Mouse (Mus musculus) neural tube, embryonic 12.5 days (tissue): ENCODE data around the gene Cadm4. TPM values are rescaled to one million over a fixed set of nuclear protein-coding genes. Genes with fewer than 3 reads are reported as not detected.

Experiments used
- ATAC-seq: fragments of 200-750 bp; cut with Nextera tagmentation; 2 replicates; pipeline ENCODE4 v1.8.0; 2017; ENCODE audit warnings: low read depth, mild to moderate bottlenecking, moderate TSS enrichment, moderate library complexity; ENCODE audit not compliant: low FRiP score
- H3K27ac ChIP-seq: fragments of 300-500 bp; sonication (generic); 2 replicates; pipeline ENCODE4 v1.5.1; 2016
- H3K27me3 ChIP-seq: fragments of 300-500 bp; sonication (generic); replicated peaks from 2 replicates; pipeline ENCODE4 v1.6.1; 2016; ENCODE audit warnings: mild to moderate bottlenecking
- H3K36me3 ChIP-seq: fragments of 300-500 bp; sonication (generic); 2 replicates; pipeline ENCODE4 v1.6.1; 2016; ENCODE audit warnings: mild to moderate bottlenecking
- H3K4me1 ChIP-seq: fragments of 300-500 bp; sonication (generic); 2 replicates; pipeline ENCODE4 v1.6.1; 2016
- H3K4me2 ChIP-seq: fragments of 300-500 bp; sonication (generic); replicated peaks from 2 replicates; pipeline ENCODE4 v1.6.1; 2016; ENCODE audit warnings: mild to moderate bottlenecking
- H3K4me3 ChIP-seq: fragments of 300-500 bp; sonication (generic); 2 replicates; pipeline ENCODE4 v1.5.1; 2016
- H3K9ac ChIP-seq: fragments of 300-500 bp; sonication (generic); 2 replicates; pipeline ENCODE4 v1.6.1; 2016; ENCODE audit warnings: mild to moderate bottlenecking
- H3K9me3 ChIP-seq: fragments of 300-500 bp; sonication (generic); 2 replicates; pipeline ENCODE4 v1.6.1; 2016; ENCODE audit warnings: mild to moderate bottlenecking
- WGBS: fragments of 180-500 bp; shearing (Covaris S2); methylation state at CpG from one replicate; pipeline ENCODE4 v1.1.7; 2016; 5-methylcytosine and 5-hydroxymethylcytosine counted together
- polyA plus RNA-seq: library from polyadenylated mRNA; unstranded; fragments of >200 nt; fragmentation: Nextera tagmentation; extraction: Ambion mirVana; gene quantifications from 2 replicates; pipeline ENCODE4 v1.2.1, GENCODE M21; 2016

Cadm4 gene
- polyA plus RNA-seq, 1 experiment from 2014 or later, result 42.8 TPM

DNA sequence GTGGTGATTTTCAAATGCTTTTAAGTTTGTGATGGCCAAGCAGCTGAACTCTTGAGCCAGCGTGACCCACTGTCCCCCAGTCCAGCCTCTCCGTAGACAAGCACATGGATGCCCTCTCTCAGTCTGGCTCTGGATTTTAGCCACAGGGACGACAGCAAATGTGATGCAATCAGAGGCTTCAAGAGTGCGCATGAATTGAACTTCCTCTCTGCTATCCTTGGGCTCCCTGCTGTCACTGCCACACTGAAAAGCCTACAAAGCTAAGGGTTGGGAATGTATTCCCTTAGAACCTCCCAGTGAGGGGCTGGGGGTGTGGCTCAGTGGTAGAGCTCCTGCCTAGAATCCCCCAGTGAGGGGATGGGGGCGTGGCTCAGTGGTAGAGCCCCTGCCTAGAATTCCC, 56.9 kb downstream of the Cadm4 start:
- no peak overlapping the region for H3K4me3 ChIP-seq
- H3K4me1 ChIP-seq, result peaks cover 13% of the 10 kb centered on the region
- H3K4me2 ChIP-seq, result no peak overlapping the region
- H3K36me3 ChIP-seq, result peaks cover 27% of the 10 kb centered on the region
- H3K27me3 ChIP-seq, result peaks cover 6% of the 10 kb centered on the region
- no peak overlapping the region for H3K9ac ChIP-seq
- ATAC-seq, result no peak
- WGBS, result 76% methylated on average over 5 of the region's 5 CpGs
- H3K9me3 ChIP-seq, result no peaks in the 10 kb centered on the region
- H3K27ac ChIP-seq, result no peak overlapping the region

DNA sequence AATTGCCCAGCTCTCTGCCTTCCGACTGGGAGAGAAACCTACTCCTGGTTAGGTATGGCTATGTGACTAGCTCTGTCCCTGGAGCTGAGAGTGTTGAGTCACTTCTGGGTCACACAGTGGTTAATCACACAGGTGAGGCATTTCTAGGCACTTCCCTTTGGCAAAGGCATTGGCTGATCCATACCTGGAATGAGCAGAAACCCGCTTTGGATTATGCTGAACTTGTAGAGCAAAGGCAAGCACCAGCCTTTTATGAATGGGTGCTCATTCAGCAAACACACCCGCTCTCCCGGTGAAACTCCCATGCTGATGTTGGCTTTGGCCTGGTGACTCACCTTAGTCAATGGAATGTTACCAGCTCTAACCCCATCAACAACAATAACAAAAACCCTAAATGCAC, 57.9 kb downstream of the Cadm4 start:
- no peak for ATAC-seq
- H3K9ac ChIP-seq, result no peak overlapping the region
- no peak overlapping the region for H3K4me2 ChIP-seq
- no peak overlapping the region for H3K4me3 ChIP-seq
- no peaks in the 10 kb centered on the region for H3K27me3 ChIP-seq
- peaks cover 18% of the 10 kb centered on the region for H3K36me3 ChIP-seq
- 95% methylated on average over 4 of the region's 4 CpGs for WGBS
- H3K4me1 ChIP-seq, result peaks cover 7% of the 10 kb centered on the region; the same call in 1 of the 2 replicates
- no peak overlapping the region for H3K27ac ChIP-seq
- H3K9me3 ChIP-seq, result no peaks in the 10 kb centered on the region

DNA sequence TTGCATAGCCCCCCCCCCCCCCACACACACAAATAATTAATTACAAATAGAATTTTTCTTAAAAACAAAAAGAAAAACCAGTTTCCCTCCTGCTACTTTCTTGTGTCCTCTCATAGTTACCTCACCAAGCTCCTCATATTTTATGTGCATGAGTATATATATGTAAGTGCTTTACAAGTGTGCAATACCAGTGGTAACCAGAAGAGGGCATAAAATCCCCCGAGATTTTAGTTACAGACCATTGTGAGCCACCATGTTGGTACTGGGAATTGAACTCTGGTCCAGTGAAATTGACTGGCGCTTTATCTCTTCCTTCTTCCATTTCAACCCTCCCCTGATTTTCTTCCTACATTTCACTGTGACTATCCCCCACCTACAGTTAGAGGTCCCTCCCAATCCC, 62.7 kb downstream of the Cadm4 start:
- Histone ChIP-seq H3K27ac (no peak overlapping the region), H3K4me1 (peaks cover 17% of the 10 kb centered on the region), H3K9ac (no peak overlapping the region), H3K4me2 (no peak overlapping the region), H3K4me3 (no peak overlapping the region), H3K27me3 (no peaks in the 10 kb centered on the region), H3K36me3 (peaks cover 9% of the 10 kb centered on the region), H3K9me3 (no peaks in the 10 kb centered on the region)
- ATAC-seq, result no peak
- 89% methylated on average over 2 of the region's 2 CpGs for WGBS

DNA sequence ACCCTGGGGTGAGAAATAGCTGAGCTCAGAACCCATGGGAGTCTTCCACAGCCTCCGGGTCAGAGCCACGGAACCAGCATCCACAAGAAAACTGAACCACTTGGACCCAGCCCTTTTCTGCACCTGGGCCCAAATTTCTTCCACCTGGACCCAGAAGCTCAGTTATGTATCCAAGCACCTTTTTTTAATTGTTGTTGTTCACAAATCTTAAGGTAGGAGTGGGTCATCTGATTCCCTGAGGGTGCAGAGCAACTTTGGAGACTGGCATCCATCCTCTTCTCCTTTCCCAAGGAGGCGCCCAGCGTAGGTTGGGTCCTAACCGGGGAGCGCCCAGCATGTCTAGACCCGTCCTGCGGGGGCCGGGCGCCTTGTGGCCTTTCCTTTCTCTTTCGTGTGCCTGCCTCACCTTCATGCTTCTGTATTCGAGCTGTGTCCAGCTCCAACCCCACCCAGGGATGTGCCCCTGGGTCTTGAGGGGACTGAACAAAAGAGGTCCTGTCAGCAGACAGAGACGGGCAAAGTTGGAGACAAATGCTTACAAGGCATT, 64.3 kb downstream of the Cadm4 start, which contains the start of the genes Pinlyp and Xrcc1:
Gene Pinlyp, minus strand, starts transcription at position 51 of the 547 bp plus-strand sequence.
Gene Xrcc1, plus strand, starts transcription at position 222 of the 547 bp plus-strand sequence.
- Histone ChIP-seq H3K27ac (no peak within 1 kb of the TSS), H3K4me2 (peak within 1 kb of the TSS; percentile 81), H3K4me1 (peaks cover 17% of the 10 kb centered on the region), H3K9ac (peak within 1 kb of the TSS; percentile 74), H3K36me3 (peaks cover 14% of the 10 kb centered on the region), H3K27me3 (no peaks in the 10 kb centered on the region), H3K9me3 (no peaks in the 10 kb centered on the region), H3K4me3 (peak within 1 kb of the TSS; percentile 76)
- ATAC-seq, result 0 out of 2 replicates have a peak, but pooled peaks have one; percentile 12
- WGBS, result 34% methylated on average over 13 of the region's 13 CpGs

DNA sequence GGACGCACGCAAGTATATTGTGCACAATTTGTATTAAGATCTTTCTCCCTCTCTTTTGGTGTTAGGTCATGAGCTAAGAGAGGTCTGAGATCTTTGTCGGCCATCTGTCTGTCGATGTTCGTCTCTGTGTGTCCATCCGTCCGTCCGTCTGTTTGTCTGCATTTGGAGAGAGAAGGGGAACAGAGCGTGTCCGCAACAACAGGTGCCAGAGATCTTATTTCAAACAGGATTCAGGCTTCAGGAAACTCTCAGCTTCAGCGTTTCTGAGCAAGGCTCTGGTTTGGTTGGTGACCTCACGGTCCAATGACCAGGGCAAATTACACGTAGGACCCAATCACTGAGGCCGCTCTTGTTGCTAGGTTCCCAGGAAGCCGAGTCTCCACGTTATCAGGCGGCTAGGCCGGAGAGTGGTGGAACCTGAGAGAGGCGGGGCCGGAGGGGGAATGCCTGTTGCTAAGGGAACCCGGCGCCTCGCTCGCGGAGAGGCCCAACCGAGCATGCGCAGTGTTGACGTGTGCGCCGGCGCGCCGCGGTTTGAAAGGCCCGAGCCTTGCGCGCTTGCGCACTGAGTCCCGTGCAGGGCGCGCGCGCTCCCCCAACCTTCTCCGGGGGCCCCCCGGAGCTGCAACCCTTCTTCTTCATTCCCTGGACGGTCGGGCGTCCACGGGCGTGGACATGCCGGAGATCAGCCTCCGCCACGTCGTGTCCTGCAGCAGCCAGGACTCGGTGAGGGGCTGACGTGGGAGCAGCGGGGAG, 65.0 kb downstream of the Cadm4 start:
- peak overlapping the region; percentile 76 for H3K4me3 ChIP-seq
- peak overlapping the region; percentile 81 for H3K4me2 ChIP-seq
- no peaks in the 10 kb centered on the region for H3K27me3 ChIP-seq
- peaks cover 16% of the 10 kb centered on the region for H3K36me3 ChIP-seq
- peaks cover 17% of the 10 kb centered on the region for H3K4me1 ChIP-seq
- peak; percentile 96 for ATAC-seq
- no peaks in the 10 kb centered on the region for H3K9me3 ChIP-seq
- H3K9ac ChIP-seq, result peak overlapping the region; percentile 74
- no peak overlapping the region for H3K27ac ChIP-seq
- WGBS, result under 1% methylated on average over 57 of the region's 57 CpGs

DNA sequence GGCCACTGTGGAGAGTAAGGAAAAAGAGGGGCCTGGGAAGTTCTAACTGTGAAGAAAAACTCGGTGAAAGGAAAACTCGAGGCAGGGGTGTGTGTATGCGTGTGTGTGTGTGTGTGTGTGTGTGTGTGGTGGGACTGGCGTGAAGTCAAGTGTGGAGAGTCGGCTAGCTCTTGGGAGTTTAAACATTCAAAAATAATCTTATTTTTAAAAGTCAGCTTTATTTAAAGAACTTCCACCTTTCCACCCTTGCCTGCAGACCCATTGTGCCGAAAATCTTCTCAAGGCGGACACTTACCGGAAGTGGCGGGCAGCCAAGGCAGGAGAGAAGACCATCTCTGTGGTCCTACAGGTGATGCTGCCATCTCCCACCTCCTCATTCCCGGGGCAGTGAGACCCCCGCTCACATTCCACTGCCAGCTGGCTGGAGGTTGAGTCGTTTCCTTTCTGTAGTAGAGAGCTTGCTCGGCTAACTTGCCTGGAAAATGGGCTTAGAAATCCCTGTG, 65.8 kb downstream of the Cadm4 start:
- no peak overlapping the region for H3K27ac ChIP-seq
- ATAC-seq, result peak; percentile 23
- H3K27me3 ChIP-seq, result no peaks in the 10 kb centered on the region
- 34% methylated on average over 13 of the region's 13 CpGs for WGBS
- peaks cover 24% of the 10 kb centered on the region for H3K36me3 ChIP-seq
- H3K4me3 ChIP-seq, result peak overlapping the region; percentile 76
- no peaks in the 10 kb centered on the region for H3K9me3 ChIP-seq
- peaks cover 17% of the 10 kb centered on the region for H3K4me1 ChIP-seq
- H3K4me2 ChIP-seq, result peak overlapping the region; percentile 81
- H3K9ac ChIP-seq, result peak overlapping the region; percentile 74

DNA sequence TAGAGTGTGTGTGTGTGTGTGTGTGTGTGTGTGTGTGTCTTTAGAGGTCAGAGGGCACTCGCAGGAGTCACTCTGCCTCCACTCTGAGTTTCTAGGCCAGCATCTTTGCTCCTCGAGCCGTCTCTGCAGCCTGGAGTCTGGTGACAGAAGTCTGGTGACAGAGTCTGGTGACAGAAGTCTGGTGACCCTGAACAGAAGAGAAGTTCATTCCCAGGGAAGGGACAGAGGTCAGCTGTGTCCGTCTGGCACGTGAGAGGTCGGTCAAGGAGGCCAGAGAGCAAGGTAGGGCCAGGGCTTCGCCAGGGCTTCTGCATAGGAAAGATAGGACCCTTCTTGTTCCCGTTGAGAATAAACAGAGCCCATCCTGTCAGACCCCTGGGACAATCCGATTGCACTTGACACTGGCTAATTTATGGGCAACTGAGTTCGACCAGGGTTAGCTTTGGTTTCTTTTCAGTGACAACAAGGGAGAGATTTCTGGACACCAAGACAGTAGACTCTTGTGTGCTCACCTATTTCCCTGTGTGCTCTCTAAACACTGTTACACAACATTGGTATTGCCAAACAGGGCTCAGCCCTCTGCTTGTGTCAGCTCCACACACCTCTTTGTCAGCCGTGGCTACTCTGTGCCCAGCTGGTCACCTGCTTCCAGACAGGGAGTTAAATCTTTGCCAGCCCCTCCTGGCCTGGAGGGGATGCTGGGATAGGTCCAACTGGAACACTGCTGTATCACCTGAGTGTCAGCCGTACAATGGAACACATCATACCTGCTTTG, 70.3 kb downstream of the Cadm4 start:
- 86% methylated on average over 12 of the region's 12 CpGs for WGBS
- no peak overlapping the region for H3K4me3 ChIP-seq
- H3K27me3 ChIP-seq, result no peaks in the 10 kb centered on the region
- no peak overlapping the region for H3K27ac ChIP-seq
- H3K36me3 ChIP-seq, result peaks cover 50% of the 10 kb centered on the region
- H3K9me3 ChIP-seq, result no peaks in the 10 kb centered on the region
- no peak overlapping the region for H3K4me2 ChIP-seq
- H3K9ac ChIP-seq, result no peak overlapping the region
- H3K4me1 ChIP-seq, result peaks cover 10% of the 10 kb centered on the region
- ATAC-seq, result no peak

Other genes with a start within 250 kb of the Cadm4 start
- 4.3 and 4.4 TPM in 2 replicates for gene Zfp109, start 244.5 kb upstream of the Cadm4 start, polyA plus RNA-seq
- gene Zfp108, start 227.2 kb upstream of the Cadm4 start, polyA plus RNA-seq, result 3.3 and 3.7 TPM in 2 replicates
- gene Zfp93, start 211.6 kb upstream of the Cadm4 start, polyA plus RNA-seq, result 7.1 and 7.2 TPM in 2 replicates
- 41.3 and 43.7 TPM in 2 replicates for gene Zfp61, start 180.8 kb upstream of the Cadm4 start, polyA plus RNA-seq
- gene Zfp94, start 165.4 kb upstream of the Cadm4 start, polyA plus RNA-seq, result 16.3 and 18.4 TPM in 2 replicates
- gene Tescl, start 148.1 kb upstream of the Cadm4 start, polyA plus RNA-seq, result not detected in 2 replicates
- not detected in 2 replicates for gene Lypd5, start 132.8 kb upstream of the Cadm4 start, polyA plus RNA-seq
- gene Kcnn4, start 111.8 kb upstream of the Cadm4 start, polyA plus RNA-seq, result 1.7 and 2.3 TPM in 2 replicates
- 29.7 and 30.6 TPM in 2 replicates for gene Smg9, start 82.4 kb upstream of the Cadm4 start, polyA plus RNA-seq
- not detected in 2 replicates for gene Irgc1, start 29.7 kb upstream of the Cadm4 start, polyA plus RNA-seq
- gene Plaur, start 19.5 kb upstream of the Cadm4 start, polyA plus RNA-seq, result 1.7 and 2.0 TPM in 2 replicates
- gene Zfp428, start 25.0 kb downstream of the Cadm4 start, polyA plus RNA-seq, result 172 and 176 TPM in 2 replicates
- gene AC161166.1, start 30.4 kb downstream of the Cadm4 start, polyA plus RNA-seq, result 1.2 and 1.5 TPM in 2 replicates
- gene Irgq, start 48.7 kb downstream of the Cadm4 start, polyA plus RNA-seq, result 27.5 and 30.7 TPM in 2 replicates
- not detected in 2 replicates for gene Pinlyp, start 64.1 kb downstream of the Cadm4 start, polyA plus RNA-seq
- gene Xrcc1, start 64.3 kb downstream of the Cadm4 start, polyA plus RNA-seq, result 83.4 and 89.8 TPM in 2 replicates
- 17.2 and 18.7 TPM in 2 replicates for gene Ethe1, start 105.5 kb downstream of the Cadm4 start, polyA plus RNA-seq
- gene Zfp575, start 105.6 kb downstream of the Cadm4 start, polyA plus RNA-seq, result 4.3 and 4.5 TPM in 2 replicates
- gene Phldb3, start 128.7 kb downstream of the Cadm4 start, polyA plus RNA-seq, result not detected in 2 replicates
- gene Lypd3, start 154.5 kb downstream of the Cadm4 start, polyA plus RNA-seq, result 0.43 and 0.87 TPM in 2 replicates
- not detected in 2 replicates for gene Tex101, start 194.7 kb downstream of the Cadm4 start, polyA plus RNA-seq
- gene BC049730, start 227.2 kb downstream of the Cadm4 start, polyA plus RNA-seq, result not detected in 2 replicates
- not detected in 2 replicates for gene Gm4763, start 244.9 kb downstream of the Cadm4 start, polyA plus RNA-seq